In the genomic region with DNA sequence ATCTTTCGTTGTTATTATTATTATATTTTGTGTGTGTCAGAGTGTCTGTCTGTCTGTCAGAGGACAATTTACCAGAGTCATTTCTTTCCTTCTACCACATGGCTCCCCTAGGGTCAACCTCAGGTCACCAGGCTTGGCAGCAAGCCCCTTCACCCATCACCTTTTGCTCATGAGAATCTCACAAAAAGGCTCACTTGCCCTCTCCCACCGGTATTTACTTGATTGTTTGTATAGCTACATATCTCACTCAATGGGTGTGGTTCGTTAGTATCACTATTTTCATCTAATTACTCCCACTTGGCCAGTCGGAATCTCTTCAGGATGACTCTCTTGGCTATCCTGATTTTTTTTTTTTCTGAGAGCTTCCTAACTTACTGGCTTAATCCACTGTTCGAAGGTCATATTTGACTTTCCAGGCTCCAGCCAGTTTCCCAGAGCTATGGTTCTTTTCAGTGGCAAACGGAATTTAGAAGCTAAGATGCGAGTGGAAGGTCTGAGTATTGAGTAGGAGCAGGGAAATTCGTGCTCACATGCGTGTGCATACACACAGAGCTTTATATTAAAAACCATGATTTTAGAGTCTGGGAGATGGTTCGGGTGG, we compare ENCODE assay signal across 17 mouse cellular contexts.
"Had no signal": no experiment of that assay in that cellular context is flagged by ENCODE, and none has a peak within 500 bp of the region (broad histone marks: within the 10 kb centered on the region; RNA-seq: fewer than 3 reads in every experiment).

No protein-coding gene starts in this region.

- H3K36me3 ChIP-seq: lung, embryonic 15.5 days; midbrain, embryonic 13.5 days; midbrain, embryonic 15.5 days; neural tube, embryonic 12.5 days; stomach, embryonic 15.5 days had no signal

- ATAC-seq: lung, postnatal 0 days; midbrain, embryonic 13.5 days; midbrain, embryonic 15.5 days had no signal

- H3K4me2 ChIP-seq: lung, embryonic 15.5 days; midbrain, embryonic 11.5 days; midbrain, embryonic 13.5 days; midbrain, embryonic 15.5 days; neural tube, embryonic 12.5 days; stomach, embryonic 15.5 days had no signal

- DNase-seq: lung, adult 2 months; lung, postnatal 14 days; lung, postnatal 36 days; right cerebral cortex, postnatal 14 days; thymus, adult 2 months; thymus, postnatal 25 days; thymus, postnatal 4 days had no signal

- H3K4me1 ChIP-seq: lung, embryonic 15.5 days; midbrain, embryonic 15.5 days; neural tube, embryonic 12.5 days had no signal

- H3K4me3 ChIP-seq: lung, embryonic 15.5 days; megakaryocyte, embryonic 14.5 days; midbrain, embryonic 13.5 days; midbrain, embryonic 15.5 days; neural tube, embryonic 12.5 days; stomach, embryonic 15.5 days had no signal

- H3K9me3 ChIP-seq: lung, embryonic 15.5 days; megakaryocyte, embryonic 14.5 days; midbrain, embryonic 13.5 days; midbrain, embryonic 15.5 days; neural tube, embryonic 12.5 days; stomach, embryonic 15.5 days had no signal

- H3K27me3 ChIP-seq: lung, embryonic 15.5 days; midbrain, embryonic 13.5 days; midbrain, embryonic 15.5 days; neural tube, embryonic 12.5 days; stomach, embryonic 15.5 days had no signal

- H3K27ac ChIP-seq: lung, embryonic 15.5 days; macrophage; midbrain, embryonic 13.5 days; midbrain, embryonic 15.5 days; neural tube, embryonic 12.5 days; stomach, embryonic 15.5 days; stomach, postnatal 0 days had no signal

- H3K9ac ChIP-seq: lung, embryonic 15.5 days; midbrain, embryonic 13.5 days; midbrain, embryonic 15.5 days; neural tube, embryonic 12.5 days; stomach, embryonic 15.5 days had no signal
